Mouse (Mus musculus) heart, adult 2 months (tissue): ENCODE measurements around the gene Hist2h4. TPM values are rescaled to one million over a fixed set of nuclear protein-coding genes. Genes with fewer than 3 reads are reported as not detected.
"Not testable (repeated sequence)": the region's sequence is repeated elsewhere in the genome, so short reads cannot be mapped to it uniquely, and the experiment has no call there.

Source experiments
- DNase-seq, 2 experiments: peaks; one replicate each; pipeline ENCODE4 v3.0.0; 2021
- H3K27ac ChIP-seq: fragments of 200-600 bp; 2 replicates; pipeline ENCODE4 v1.8.1; 2022
- H3K27me3 ChIP-seq: fragments of 200-500 bp; 2 replicates; pipeline ENCODE4 v1.6.1; 2012; ENCODE audit warnings: mild to moderate bottlenecking, low read length, inconsistent platforms, mixed read lengths; ENCODE audit not compliant: control insufficient read depth, insufficient read depth
- H3K36me3 ChIP-seq: fragments of 200-500 bp; 2 replicates; pipeline ENCODE4 v1.6.1; 2012; ENCODE audit warnings: low read length, inconsistent platforms; ENCODE audit not compliant: control insufficient read depth, insufficient read depth
- H3K4me1 ChIP-seq: fragments of 200-500 bp; 2 replicates; pipeline ENCODE4 v1.6.1; 2011; ENCODE audit warnings: low read length; ENCODE audit not compliant: control insufficient read depth, insufficient read depth
- H3K4me3 ChIP-seq: fragments of 200-600 bp; 2 replicates; pipeline ENCODE4 v1.8.1; 2022
- H3K79me2 ChIP-seq: fragments of 200-500 bp; replicated peaks from 2 replicates; pipeline ENCODE4 v1.6.1; 2012; ENCODE audit warnings: mild to moderate bottlenecking, inconsistent platforms, low read length, moderate library complexity, mixed read lengths; ENCODE audit not compliant: control insufficient read depth, insufficient read depth
- H3K9ac ChIP-seq: fragments of 200-500 bp; 2 replicates; pipeline ENCODE4 v1.6.1; 2012; ENCODE audit warnings: low read depth, mild to moderate bottlenecking, control low read depth, inconsistent platforms, low read length, mixed read lengths
- CTCF ChIP-seq: fragments of 200-600 bp; IDR thresholded peaks from 2 replicates; pipeline ENCODE4 v1.8.1; 2022; ENCODE audit warnings: antibody characterized with exemption, mild to moderate bottlenecking, moderate library complexity
- EP300 ChIP-seq: fragments of 200-500 bp; IDR thresholded peaks from 2 replicates; pipeline ENCODE4 v1.6.1; 2011; ENCODE audit warnings: low read depth, low read length, control low read depth; ENCODE audit not compliant: insufficient read depth
- POLR2A ChIP-seq: fragments of 200-500 bp; IDR thresholded peaks from 2 replicates; pipeline ENCODE4 v1.6.1; 2011; ENCODE audit warnings: mild to moderate bottlenecking, low read depth, low read length, control low read depth; ENCODE audit not compliant: insufficient read depth
- WGBS: fragments of 180-500 bp; shearing (Covaris S2); methylation state at CpG from one replicate; pipeline ENCODE4 v1.1.7; 2018; 5-methylcytosine and 5-hydroxymethylcytosine counted together
- intact Hi-C: fragments of 180-260 bp; cut with DNase I; formaldehyde crosslinking; loops from one replicate; pipeline ENCODE4 v1.15.1; 2025
- polyA plus RNA-seq: library from polyadenylated mRNA; depleted of rRNA; stranded (reverse); fragments of >200 nt; gene quantifications from 2 replicates; pipeline ENCODE4 v1.2.3, GENCODE M21; 2012
- total RNA-seq, 2 experiments: library from RNA; stranded (reverse); gene quantifications; 2 replicates each; pipeline ENCODE4 v1.2.3; 2021

Hist2h4 gene
- total and polyA plus RNA-seq, 3 experiments = 1.4 to 14.0 (median 11.6) TPM

DNA sequence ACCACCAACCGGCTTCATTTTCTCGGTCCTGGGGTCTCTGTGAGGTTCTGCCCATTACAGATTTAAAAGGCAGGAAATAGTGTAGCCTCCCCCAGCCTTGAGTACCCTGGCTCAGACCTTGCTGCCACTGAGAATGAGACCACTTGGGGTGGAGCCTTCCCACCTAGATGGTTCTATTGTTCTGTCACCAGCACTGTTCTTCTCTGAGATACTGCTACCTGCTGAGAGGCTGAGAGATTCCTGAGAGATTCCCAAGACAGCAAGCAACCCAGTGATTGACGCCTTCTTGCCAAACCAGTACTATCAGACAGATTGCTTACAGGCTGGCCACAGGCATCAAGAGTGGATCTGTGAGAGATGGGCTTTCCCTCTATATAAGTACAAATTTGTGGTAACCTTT lies 26.1 kb upstream of the Hist2h4 start:
- DNase-seq = no peak
- WGBS = 68% methylated on average over 3 of the region's 3 CpGs
- H3K9ac ChIP-seq = no peak overlapping the region
- H3K27me3 ChIP-seq = no peaks in the 10 kb centered on the region; the same call in 1 of the 2 replicates
- TF ChIP-seq CTCF (no peak), EP300 (no peak), POLR2A (no peak)
- no peaks in the 10 kb centered on the region for H3K79me2 ChIP-seq
- H3K36me3 ChIP-seq = no peaks in the 10 kb centered on the region
- no peak overlapping the region for H3K4me3 ChIP-seq
- intact Hi-C loops = no loop called here
- no peaks in the 10 kb centered on the region for H3K4me1 ChIP-seq
- H3K27ac ChIP-seq = no peak overlapping the region

GRCm38 (mm10) chr3:96287334-96287733 lies 24.2 kb upstream of the Hist2h4 start:
- H3K79me2 ChIP-seq, DNase-seq, H3K27ac ChIP-seq, H3K4me1 ChIP-seq, H3K9ac ChIP-seq, intact Hi-C loops, H3K4me3 ChIP-seq, H3K36me3 ChIP-seq, H3K27me3 ChIP-seq: not testable (repeated sequence)
- WGBS = 89% methylated on average over 11 of the region's 11 CpGs
- peak; percentile 71 for TF ChIP-seq CTCF

DNA sequence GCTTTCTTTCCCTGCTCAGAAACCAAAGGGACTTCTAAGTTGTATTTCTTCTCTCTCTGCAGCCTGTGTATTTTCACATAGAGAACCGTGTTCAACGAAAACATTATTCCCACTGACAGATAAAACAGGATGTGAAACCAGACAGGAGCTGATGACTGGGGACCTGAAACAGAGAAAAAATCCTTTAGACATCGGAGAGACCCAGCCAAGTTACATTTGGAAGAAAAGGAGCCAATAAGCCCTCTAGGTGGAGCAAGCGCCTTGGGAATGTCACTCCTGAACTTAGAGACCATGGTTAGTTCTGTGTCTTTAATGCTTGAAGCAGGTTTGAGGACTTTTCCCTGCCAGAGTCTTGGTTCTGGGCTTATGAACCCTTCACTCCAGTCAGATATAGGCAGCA lies 21.3 kb upstream of the Hist2h4 start:
- no peak for DNase-seq
- Histone ChIP-seq H3K79me2 (no peaks in the 10 kb centered on the region), H3K4me3 (no peak overlapping the region), H3K27ac (no peak overlapping the region), H3K27me3 (peaks cover 5% of the 10 kb centered on the region), H3K9ac (no peak overlapping the region), H3K36me3 (no peaks in the 10 kb centered on the region), H3K4me1 (no peaks in the 10 kb centered on the region)
- 12% methylated on average over 4 of the region's 4 CpGs for WGBS
- TF ChIP-seq EP300 = no peak
- no peak for TF ChIP-seq POLR2A
- TF ChIP-seq CTCF = peak; percentile 57
- intact Hi-C loops = loop anchor here (5.0 kb wide), 1 partner anchor 218 kb away; no protein-coding TSS in a partner anchor

DNA sequence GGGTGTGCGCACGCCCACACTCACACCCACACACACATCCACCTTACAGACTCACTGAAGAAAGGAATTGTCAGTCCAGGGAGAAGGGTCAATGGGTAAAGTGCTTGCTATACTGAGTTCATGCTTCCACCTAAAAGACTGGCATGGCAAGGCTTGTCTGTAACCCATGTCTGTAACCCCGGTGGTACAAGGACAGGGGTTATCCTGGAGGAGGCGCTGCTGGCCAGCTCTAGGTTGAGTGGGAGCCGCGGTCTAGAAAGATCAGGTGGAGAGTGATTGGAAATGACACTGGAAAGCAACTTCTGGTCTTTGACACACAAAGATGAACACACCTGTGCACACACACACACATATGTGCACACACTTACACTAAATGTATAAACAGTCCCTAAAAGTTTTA lies 17.5 kb upstream of the Hist2h4 start:
- no peak for DNase-seq
- Histone ChIP-seq H3K36me3 (no peaks in the 10 kb centered on the region), H3K27me3 (peaks cover 5% of the 10 kb centered on the region), H3K9ac (no peak overlapping the region), H3K4me1 (peaks cover 5% of the 10 kb centered on the region), H3K27ac (no peak overlapping the region), H3K79me2 (no peaks in the 10 kb centered on the region), H3K4me3 (no peak overlapping the region)
- TF ChIP-seq CTCF = no peak
- no peak for TF ChIP-seq EP300
- TF ChIP-seq POLR2A = no peak
- intact Hi-C loops = loop anchor here (5.0 kb wide), 1 partner anchor 222 kb away; no protein-coding TSS in a partner anchor
- WGBS = 61% methylated on average over 6 of the region's 6 CpGs

GRCm38 (mm10) chr3:96277800-96278624 lies 14.9 kb upstream of the Hist2h4 start:
- TF ChIP-seq POLR2A (peak; percentile 61), EP300 (peak; percentile 67), CTCF (peak; percentile 65)
- intact Hi-C loops = loop anchor here (5.0 kb wide), 1 partner anchor 164 kb away; no protein-coding TSS in a partner anchor
- Histone ChIP-seq H3K9ac (peak overlapping the region; percentile 75), H3K36me3 (no peaks in the 10 kb centered on the region), H3K27me3 (no peaks in the 10 kb centered on the region; the same call in none of the 2 replicates), H3K79me2 (no peaks in the 10 kb centered on the region), H3K27ac (peak overlapping the region; percentile 62), H3K4me3 (peak overlapping the region; percentile 61), H3K4me1 (peaks cover 5% of the 10 kb centered on the region)
- WGBS = 2% methylated on average over 49 of the region's 49 CpGs
- peak; percentile 90 to 92 for DNase-seq

DNA sequence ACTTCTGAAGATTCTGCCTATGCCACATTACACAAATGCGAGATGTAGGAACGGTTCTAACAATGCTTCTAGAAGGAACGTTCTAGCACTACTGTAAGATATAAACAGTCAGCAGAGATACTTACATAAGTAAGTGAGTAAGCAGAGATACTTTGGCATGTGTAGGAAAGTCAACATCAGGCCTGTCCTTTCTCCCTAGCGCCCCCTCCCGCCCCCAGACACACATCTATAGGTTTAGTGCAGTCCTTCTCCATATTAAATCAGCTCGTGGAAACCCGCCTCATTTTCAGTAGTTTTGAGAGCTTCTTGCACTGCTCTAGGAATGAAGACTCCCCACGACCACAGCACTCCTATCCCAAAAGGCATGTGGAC lies 14.3 kb upstream of the Hist2h4 start:
- Histone ChIP-seq H3K79me2 (no peaks in the 10 kb centered on the region), H3K4me3 (peak overlapping the region; percentile 61), H3K4me1 (peaks cover 5% of the 10 kb centered on the region), H3K36me3 (no peaks in the 10 kb centered on the region), H3K27me3 (no peaks in the 10 kb centered on the region; the same call in 1 of the 2 replicates), H3K9ac (peak overlapping the region; percentile 75), H3K27ac (no peak overlapping the region; the same call in 1 of the 2 replicates)
- DNase-seq = peak; percentile 28 to 35
- intact Hi-C loops = loop anchor here (5.0 kb wide), 1 partner anchor 165 kb away; no protein-coding TSS in a partner anchor
- WGBS = 23% methylated on average over 8 of the region's 8 CpGs
- TF ChIP-seq POLR2A = no peak
- TF ChIP-seq EP300 = no peak
- TF ChIP-seq CTCF = no peak
